Mouse (Mus musculus) heart, postnatal 0 days (tissue): ENCODE data around the gene Tsen54. TPM values are rescaled to one million over a fixed set of nuclear protein-coding genes. Genes with fewer than 3 reads are reported as not detected.

Experiments
- ATAC-seq: fragments of 200-750 bp; cut with Nextera tagmentation; 2 replicates; pipeline ENCODE4 v1.8.0; 2017; ENCODE audit warnings: low read depth, moderate number of reproducible peaks, moderate library complexity; ENCODE audit not compliant: insufficient read depth
- DNase-seq: peaks from one replicate; pipeline ENCODE4 v3.0.0-alpha.2; 2016; ENCODE audit warnings: low spot score
- H3K27ac ChIP-seq: fragments of 300-500 bp; sonication (generic); 2 replicates; pipeline ENCODE4 v1.5.1; 2014; ENCODE audit warnings: low read depth, mild to moderate bottlenecking
- H3K27me3 ChIP-seq: fragments of 300-500 bp; sonication (generic); 2 replicates; pipeline ENCODE4 v1.6.1; 2014; ENCODE audit warnings: low read length, mixed read lengths; ENCODE audit not compliant: control insufficient read depth, insufficient read depth
- H3K36me3 ChIP-seq: fragments of 300-500 bp; sonication (generic); replicated peaks from 2 replicates; pipeline ENCODE4 v1.6.1; 2014; ENCODE audit warnings: low read length, mixed read lengths; ENCODE audit not compliant: control insufficient read depth, insufficient read depth
- H3K4me1 ChIP-seq: fragments of 300-500 bp; sonication (generic); 2 replicates; pipeline ENCODE4 v1.6.1; 2014; ENCODE audit warnings: antibody characterized with exemption; ENCODE audit not compliant: control insufficient read depth, insufficient read depth
- H3K4me2 ChIP-seq: fragments of 300-500 bp; sonication (generic); 2 replicates; pipeline ENCODE4 v1.6.1; 2014; ENCODE audit warnings: low read depth, mild to moderate bottlenecking, low read length, moderate library complexity
- H3K4me3 ChIP-seq: fragments of 300-500 bp; sonication (generic); 2 replicates; pipeline ENCODE4 v1.5.1; 2014; ENCODE audit warnings: low read depth, low read length
- H3K9ac ChIP-seq: fragments of 300-500 bp; sonication (generic); replicated peaks from 2 replicates; pipeline ENCODE4 v1.6.1; 2014; ENCODE audit warnings: low read depth, low read length, mixed read lengths
- H3K9me3 ChIP-seq: fragments of 300-500 bp; sonication (generic); replicated peaks from 2 replicates; pipeline ENCODE4 v1.6.1; 2016; ENCODE audit warnings: low read length; ENCODE audit not compliant: control insufficient read depth
- CTCF ChIP-seq: IDR thresholded peaks from 2 replicates; pipeline ENCODE4 v1.5.1; 2016; ENCODE audit warnings: antibody characterized with exemption, control low read depth, low read depth
- EP300 ChIP-seq: IDR thresholded peaks from 2 replicates; pipeline ENCODE4 v1.6.1; 2016; ENCODE audit warnings: antibody characterized with exemption, low read depth
- WGBS: fragments of 180-500 bp; shearing (Covaris S2); extraction: QIAGEN DNeasy Blood & Tissue Kit; methylation state at CpG from one replicate; pipeline ENCODE4 v1.1.7; 2014; 5-methylcytosine and 5-hydroxymethylcytosine counted together
- polyA plus RNA-seq: library from polyadenylated mRNA; unstranded; fragments of >200 nt; fragmentation: Nextera tagmentation; extraction: Ambion mirVana; gene quantifications from 2 replicates; pipeline ENCODE4 v1.2.1, GENCODE M21; 2015
- total RNA-seq: library from RNA; depleted of rRNA; stranded (reverse); fragments of >200 nt; gene quantifications from 2 replicates; pipeline ENCODE4 v1.2.3, GENCODE M21; 2014; ENCODE audit warnings: low replicate concordance

The Tsen54 gene
- total and polyA plus RNA-seq, 2 experiments from 2014 or later = 17.7 to 35.5 TPM

DNA sequence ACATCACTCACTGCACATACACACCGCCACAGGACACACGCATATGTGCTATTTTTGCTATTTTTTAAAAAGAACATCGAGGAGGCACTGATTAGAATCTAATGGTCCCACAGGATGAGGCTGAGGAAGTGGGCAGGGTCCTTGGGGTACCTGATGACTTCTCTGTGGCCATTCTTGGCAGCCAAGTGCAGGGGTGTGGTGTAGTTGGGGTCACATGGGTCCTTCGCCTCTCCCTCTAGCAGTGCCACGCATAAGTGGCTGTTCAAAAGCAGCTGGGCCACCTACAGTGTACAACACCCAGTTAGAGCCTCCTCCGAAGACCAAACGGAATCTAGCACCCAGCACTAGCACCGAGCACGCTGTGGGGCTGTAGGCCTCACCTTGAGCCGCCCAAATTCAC lies 8.4 kb upstream of the Tsen54 start:
- ATAC-seq (no peak), DNase-seq (no peak)
- no peaks in the 10 kb centered on the region for H3K9me3 ChIP-seq
- peaks cover 38% of the 10 kb centered on the region for H3K4me1 ChIP-seq
- no peak overlapping the region for H3K4me2 ChIP-seq
- no peak overlapping the region for H3K4me3 ChIP-seq
- WGBS = 82% methylated on average over 10 of the region's 10 CpGs
- TF ChIP-seq CTCF (no peak), EP300 (no peak)
- H3K27me3 ChIP-seq = no peaks in the 10 kb centered on the region
- H3K36me3 ChIP-seq = peaks cover 62% of the 10 kb centered on the region
- H3K9ac ChIP-seq = no peak overlapping the region
- H3K27ac ChIP-seq = no peak overlapping the region

DNA sequence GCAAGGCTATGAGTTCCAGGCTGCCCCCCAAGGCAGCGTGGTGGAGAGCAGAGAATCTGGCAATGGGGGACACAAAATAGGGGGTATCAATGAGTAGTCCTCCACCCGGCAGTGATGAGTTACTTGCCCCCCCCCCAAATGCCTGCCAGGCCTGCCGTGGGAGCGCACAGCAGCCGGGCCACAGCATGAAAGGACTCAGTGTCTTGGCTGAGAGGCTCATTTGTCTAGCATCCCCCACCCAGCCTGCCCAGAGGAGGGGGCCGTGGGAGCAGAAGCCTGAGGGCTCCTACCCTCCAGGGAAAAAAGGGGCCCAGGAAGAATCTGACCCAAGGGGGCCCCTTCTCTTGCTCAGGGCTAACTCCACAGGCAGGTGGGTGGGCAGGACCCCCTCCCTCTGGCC lies 7.2 kb upstream of the Tsen54 start:
- DNase-seq = no peak
- H3K4me3 ChIP-seq = no peak overlapping the region
- no peak for ATAC-seq
- peaks cover 47% of the 10 kb centered on the region for H3K4me1 ChIP-seq
- H3K36me3 ChIP-seq = peaks cover 51% of the 10 kb centered on the region
- no peaks in the 10 kb centered on the region for H3K9me3 ChIP-seq
- 0 out of 2 replicates have a peak overlapping the region, but pooled peaks have one; percentile 8 for H3K9ac ChIP-seq
- H3K27ac ChIP-seq = peak overlapping the region; percentile 32; the same call in 1 of the 2 replicates
- no peaks in the 10 kb centered on the region for H3K27me3 ChIP-seq
- WGBS = 87% methylated on average over 6 of the region's 6 CpGs
- TF ChIP-seq CTCF (no peak), EP300 (no peak)
- H3K4me2 ChIP-seq = no peak overlapping the region

DNA sequence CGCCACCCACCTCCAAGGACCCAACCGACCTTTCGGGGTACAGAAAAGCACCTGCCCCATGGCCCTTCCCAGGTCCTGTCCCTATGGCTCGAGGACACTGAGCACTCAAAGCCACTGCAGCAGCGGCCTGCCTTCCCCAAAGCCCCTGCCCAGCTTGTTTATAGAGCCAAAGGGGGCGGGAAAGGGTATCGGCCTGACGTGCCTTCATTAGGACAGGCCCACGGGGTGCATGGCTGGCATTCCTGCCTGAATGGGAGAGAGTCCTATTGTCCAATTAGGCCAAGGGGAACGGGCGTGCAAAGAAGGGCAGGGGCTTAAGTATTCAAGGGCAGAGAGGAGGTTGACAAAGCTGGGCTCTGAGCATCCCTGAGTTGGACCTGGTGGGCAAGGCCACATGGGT lies 6.6 kb upstream of the Tsen54 start:
- no peak for ATAC-seq
- WGBS = 63% methylated on average over 11 of the region's 11 CpGs
- Histone ChIP-seq H3K9me3 (no peaks in the 10 kb centered on the region), H3K27ac (peak overlapping the region; percentile 91), H3K27me3 (no peaks in the 10 kb centered on the region), H3K4me2 (peak overlapping the region; percentile 98), H3K4me1 (peaks cover 47% of the 10 kb centered on the region), H3K36me3 (peaks cover 44% of the 10 kb centered on the region), H3K9ac (no peak overlapping the region), H3K4me3 (no peak overlapping the region)
- TF ChIP-seq EP300 (no peak), CTCF (no peak)
- no peak for DNase-seq

DNA sequence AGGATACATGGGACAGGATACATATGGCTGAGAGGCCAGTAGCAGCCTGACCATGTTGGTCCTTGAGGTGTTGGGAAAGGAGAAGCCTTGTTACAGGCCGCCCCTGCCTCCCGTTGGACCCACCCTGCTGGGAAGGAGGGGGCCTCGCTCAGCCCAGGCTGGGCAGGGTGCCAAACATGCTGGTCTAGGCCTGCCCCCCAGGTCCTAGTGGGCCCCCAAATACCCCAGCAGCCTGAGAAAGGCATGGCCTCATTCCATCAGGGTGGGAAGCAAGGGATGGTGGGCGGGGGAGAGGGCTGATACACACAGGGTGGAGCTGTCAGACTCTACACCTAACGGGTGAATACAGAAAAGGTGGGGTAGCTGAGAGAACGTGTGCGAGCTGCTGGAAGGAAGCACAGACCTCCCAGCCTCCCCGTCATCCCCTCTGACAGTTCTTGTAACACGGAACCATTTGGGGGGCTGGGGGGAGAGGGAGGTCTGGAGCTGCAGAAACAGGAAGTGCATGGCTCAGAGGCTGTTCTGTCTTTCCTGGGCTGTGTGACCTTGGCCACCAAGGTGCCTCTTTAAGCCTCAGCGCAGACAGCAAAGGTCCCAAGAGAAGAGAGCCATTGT lies 5.7 kb upstream of the Tsen54 start:
- Histone ChIP-seq H3K4me2 (peak overlapping the region; percentile 98), H3K9me3 (no peaks in the 10 kb centered on the region), H3K27me3 (no peaks in the 10 kb centered on the region), H3K4me1 (peaks cover 47% of the 10 kb centered on the region), H3K9ac (peak overlapping the region; percentile 77), H3K4me3 (peak overlapping the region; percentile 13), H3K27ac (peak overlapping the region; percentile 91), H3K36me3 (peaks cover 36% of the 10 kb centered on the region)
- ATAC-seq (peak; percentile 8; the same call in 1 of the 2 replicates), DNase-seq (peak; percentile 68)
- 15% methylated on average over 10 of the region's 10 CpGs for WGBS
- TF ChIP-seq CTCF (no peak), EP300 (0 out of 2 replicates have a peak, but pooled peaks have one; percentile 6)

DNA sequence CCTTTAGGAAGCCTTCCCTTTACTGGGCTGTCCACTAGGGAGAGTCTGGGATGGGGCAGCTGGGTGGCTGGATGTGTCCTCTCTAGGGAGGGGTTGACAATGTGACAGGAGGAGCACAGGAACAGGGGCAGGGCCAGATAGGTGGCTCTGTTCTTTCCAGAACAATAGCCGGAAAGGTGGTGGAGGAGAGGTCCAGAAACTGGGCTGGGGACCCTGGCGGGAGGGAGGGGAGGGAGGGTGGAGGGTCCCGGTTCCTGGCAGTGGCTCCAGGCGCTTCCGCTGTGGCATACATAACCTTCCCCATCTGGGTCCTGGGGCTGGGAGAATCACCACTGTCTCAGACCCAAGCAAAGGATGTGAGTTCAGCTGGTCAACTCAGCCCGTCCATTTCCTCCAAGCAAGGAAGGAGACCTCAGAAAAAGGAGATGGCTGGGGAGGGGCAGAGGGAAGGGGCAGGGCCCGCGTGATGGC lies 5.2 kb upstream of the Tsen54 start:
- TF ChIP-seq EP300 (0 out of 2 replicates have a peak, but pooled peaks have one; percentile 55), CTCF (peak; percentile 5; the same call in 1 of the 2 replicates)
- ATAC-seq (peak; percentile 28), DNase-seq (peak; percentile 75)
- Histone ChIP-seq H3K27me3 (no peaks in the 10 kb centered on the region), H3K4me3 (peak overlapping the region; percentile 65), H3K27ac (peak overlapping the region; percentile 91), H3K4me1 (peaks cover 47% of the 10 kb centered on the region), H3K4me2 (peak overlapping the region; percentile 98), H3K9me3 (no peaks in the 10 kb centered on the region), H3K36me3 (peaks cover 31% of the 10 kb centered on the region), H3K9ac (peak overlapping the region; percentile 77)
- 26% methylated on average over 8 of the region's 8 CpGs for WGBS
